Mouse (Mus musculus) gastrocnemius, postnatal 25 days (tissue): ENCODE data around the gene Cela3b. TPM values are rescaled to one million over a fixed set of nuclear protein-coding genes. Genes with fewer than 3 reads are reported as not detected.

Experiments
- DNase-seq: peaks from one replicate; pipeline ENCODE4 v3.0.0; 2022
- total RNA-seq, 2 experiments: library from RNA; stranded (reverse); gene quantifications; 1 replicate in 1 of 2; 2 replicates in 1 of 2; pipeline ENCODE4 v1.2.3; 2021

Gene Cela3b
- total RNA-seq, 2 experiments from 2014 or later: not detected

GRCm38 (mm10) chr4:137417712-137418564 lies 12.4 kb downstream of the Cela3b start:
- no peak for DNase-seq

GRCm38 (mm10) chr4:137414936-137415335 lies 15.4 kb downstream of the Cela3b start:
- DNase-seq: no peak

GRCm38 (mm10) chr4:137412185-137412709 lies 18.1 kb downstream of the Cela3b start:
- peak; percentile 27 for DNase-seq

- no peak for DNase-seq
Observed at GRCm38 (mm10) chr4:137409691-137410090, 20.6 kb downstream of the Cela3b start, which contains the start of gene Cela3a. Gene Cela3a, minus strand, starts transcription at chr4:137409791.

GRCm38 (mm10) chr4:137405571-137405970 lies 24.8 kb downstream of the Cela3b start:
- DNase-seq: no peak

GRCm38 (mm10) chr4:137396641-137397525 lies 33.5 kb downstream of the Cela3b start:
- peak; percentile 68 for DNase-seq

- peak; percentile 54 for DNase-seq
Observed at GRCm38 (mm10) chr4:137393378-137394135, 36.8 kb downstream of the Cela3b start.

GRCm38 (mm10) chr4:137392874-137393273 lies 37.5 kb downstream of the Cela3b start:
- no peak for DNase-seq

GRCm38 (mm10) chr4:137391287-137391686 lies 39.1 kb downstream of the Cela3b start:
- DNase-seq: no peak

- DNase-seq: no peak
Observed at GRCm38 (mm10) chr4:137390196-137390595, 40.1 kb downstream of the Cela3b start.

GRCm38 (mm10) chr4:137388983-137389382 lies 41.4 kb downstream of the Cela3b start:
- DNase-seq: no peak

- DNase-seq: peak; percentile 85
Observed at GRCm38 (mm10) chr4:137388059-137388794, 42.1 kb downstream of the Cela3b start.

- DNase-seq: no peak
Observed at GRCm38 (mm10) chr4:137387482-137388058, 42.8 kb downstream of the Cela3b start.

- DNase-seq: no peak
Observed at GRCm38 (mm10) chr4:137380702-137381605, 49.4 kb downstream of the Cela3b start.

GRCm38 (mm10) chr4:137379713-137380255 lies 50.6 kb downstream of the Cela3b start:
- no peak for DNase-seq

- no peak for DNase-seq
Observed at GRCm38 (mm10) chr4:137379085-137379484, 51.3 kb downstream of the Cela3b start.

GRCm38 (mm10) chr4:137377526-137378304 lies 52.6 kb downstream of the Cela3b start:
- no peak for DNase-seq

GRCm38 (mm10) chr4:137376778-137377177 lies 53.6 kb downstream of the Cela3b start:
- no peak for DNase-seq
